Mouse (Mus musculus) urinary bladder, postnatal 10 days (tissue): Measurements from ENCODE around the gene Apol9a.
"Not testable (repeated sequence)": the region's sequence is repeated elsewhere in the genome, so short reads cannot be mapped to it uniquely, and the experiment has no call there.

Source experiments
- DNase-seq: peaks from one replicate; pipeline ENCODE4 v3.0.0; 2022; ENCODE audit warnings: low spot score

The Apol9a gene

DNA sequence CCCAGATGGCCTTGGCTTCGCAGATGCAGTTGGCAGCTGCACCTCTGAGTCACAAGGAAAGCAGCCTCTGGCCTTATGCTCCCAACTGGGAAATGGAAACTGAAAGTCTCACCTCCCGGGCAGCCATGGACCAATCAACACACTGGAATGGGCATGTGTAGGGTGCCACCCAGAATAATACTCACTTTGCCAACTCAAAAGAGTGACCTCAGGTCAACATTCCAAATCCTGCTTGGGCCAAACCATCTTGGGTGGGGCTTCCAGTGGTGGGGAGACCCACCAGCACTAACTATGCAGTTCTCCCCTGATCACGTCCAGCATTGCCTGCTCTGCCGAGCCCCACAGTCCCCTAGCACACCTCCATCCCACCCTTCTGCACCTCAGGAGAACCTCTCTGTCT lies at the start of gene Apol9a:
Apol9a (minus strand) TSS at position 101 of the 400 bp plus-strand sequence.
- DNase-seq: not testable (repeated sequence)

- DNase-seq: not testable (repeated sequence)
These were observed 39.0 kb upstream of the Apol9a start for GRCm38 (mm10) chr15:77449927-77450326.

- not testable (repeated sequence) for DNase-seq
These were observed 36.5 kb upstream of the Apol9a start, which contains the start of gene Apol7b for GRCm38 (mm10) chr15:77447392-77447791. TSS of gene Apol7b (minus strand) at chr15:77447492.

DNA sequence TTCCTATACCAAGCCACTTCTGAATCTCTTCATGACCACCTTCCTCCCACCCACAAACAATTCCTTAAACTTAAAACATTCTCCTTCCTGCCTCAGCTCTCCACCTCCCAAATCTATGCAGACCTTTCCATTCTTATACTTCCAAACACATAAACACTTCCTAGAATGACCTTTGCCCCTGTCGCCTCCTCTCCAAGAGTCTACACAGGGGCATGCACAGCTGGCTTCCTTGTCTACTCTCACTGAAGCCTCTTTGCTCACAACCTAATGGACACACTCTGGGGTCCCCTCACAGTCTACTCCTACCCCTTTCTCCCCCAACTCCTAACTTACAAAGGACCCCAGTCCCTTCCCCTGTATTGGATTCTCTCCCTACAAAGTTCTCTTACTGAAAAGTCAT lies 34.7 kb upstream of the Apol9a start:
- DNase-seq: not testable (repeated sequence)

GRCm38 (mm10) chr15:77444746-77445145 lies 33.8 kb upstream of the Apol9a start:
- DNase-seq: not testable (repeated sequence)

GRCm38 (mm10) chr15:77428690-77429448 lies 17.9 kb upstream of the Apol9a start:
- not testable (repeated sequence) for DNase-seq

GRCm38 (mm10) chr15:77422925-77423324 lies 12.0 kb upstream of the Apol9a start:
- DNase-seq: not testable (repeated sequence)

- DNase-seq: not testable (repeated sequence)
These were observed 8.7 kb upstream of the Apol9a start for GRCm38 (mm10) chr15:77419657-77420056.

- not testable (repeated sequence) for DNase-seq
These were observed 5.9 kb upstream of the Apol9a start for GRCm38 (mm10) chr15:77416655-77417333.

- DNase-seq: not testable (repeated sequence)
These were observed 4.7 kb upstream of the Apol9a start for GRCm38 (mm10) chr15:77415653-77416052.

GRCm38 (mm10) chr15:77412695-77413094 lies 1.8 kb upstream of the Apol9a start:
- not testable (repeated sequence) for DNase-seq

- DNase-seq: not testable (repeated sequence)
These were observed 4.6 kb downstream of the Apol9a start for GRCm38 (mm10) chr15:77406370-77406769.

GRCm38 (mm10) chr15:77399027-77399426 lies 11.9 kb downstream of the Apol9a start, which contains the start of gene Apol7a:
TSS of gene Apol7a (minus strand) at chr15:77399110.
- not testable (repeated sequence) for DNase-seq

- DNase-seq: not testable (repeated sequence)
These were observed 13.3 kb downstream of the Apol9a start for GRCm38 (mm10) chr15:77397450-77398132.

- DNase-seq: not testable (repeated sequence)
These were observed 17.1 kb downstream of the Apol9a start for GRCm38 (mm10) chr15:77393832-77394231.

DNA sequence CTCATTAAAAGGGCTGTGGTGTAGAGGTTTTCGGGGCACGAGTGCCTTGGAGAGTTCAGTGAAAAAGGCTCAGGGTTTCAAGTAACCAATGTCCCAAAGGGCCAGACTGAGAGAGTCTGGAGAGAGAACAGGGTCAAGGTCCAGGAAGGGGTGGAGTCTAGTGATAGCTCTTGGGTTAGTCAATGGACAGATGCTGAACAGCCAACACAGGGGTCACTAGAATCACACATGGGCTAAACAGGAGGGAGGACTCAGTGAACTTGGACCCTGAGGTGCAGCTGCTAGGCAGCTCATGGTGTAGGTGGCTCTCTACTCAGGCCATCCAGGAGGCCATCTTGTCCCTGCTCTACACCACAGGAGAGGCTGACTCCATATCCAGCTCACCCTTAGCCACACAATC lies 23.5 kb downstream of the Apol9a start:
- DNase-seq: no peak

DNA sequence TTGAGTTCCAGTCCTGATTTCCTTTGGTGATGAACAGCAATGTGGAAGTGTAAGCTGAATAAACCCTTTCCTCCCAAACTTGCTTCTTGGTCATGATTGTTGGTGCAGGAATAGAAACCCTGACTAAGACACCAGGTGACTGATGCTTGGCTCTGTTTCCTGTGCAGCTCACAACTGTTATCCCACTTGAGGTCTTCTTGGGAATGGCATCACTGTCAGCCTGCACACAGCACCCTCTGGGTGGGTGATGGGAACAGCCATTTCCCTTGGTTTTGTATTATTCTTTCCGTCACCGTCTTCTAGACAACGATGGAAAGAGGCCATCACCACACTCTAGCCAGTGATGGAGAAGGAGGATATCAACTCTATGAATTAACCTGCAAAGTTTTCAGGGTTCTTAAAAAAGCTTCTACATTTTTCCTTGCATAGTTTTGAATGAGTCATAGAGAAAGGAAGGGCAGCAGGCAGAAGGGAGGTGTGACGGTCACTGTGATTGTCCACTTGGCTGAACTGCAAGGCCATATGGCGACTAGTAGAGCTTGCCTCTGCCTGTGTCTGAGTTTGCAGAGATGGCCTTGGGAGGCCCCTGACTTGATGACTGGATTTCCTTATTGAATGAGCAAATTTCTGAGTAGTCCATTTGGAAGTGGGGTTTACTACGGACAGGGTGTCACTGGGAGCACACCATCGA lies 26.4 kb downstream of the Apol9a start:
- DNase-seq: no peak

DNA sequence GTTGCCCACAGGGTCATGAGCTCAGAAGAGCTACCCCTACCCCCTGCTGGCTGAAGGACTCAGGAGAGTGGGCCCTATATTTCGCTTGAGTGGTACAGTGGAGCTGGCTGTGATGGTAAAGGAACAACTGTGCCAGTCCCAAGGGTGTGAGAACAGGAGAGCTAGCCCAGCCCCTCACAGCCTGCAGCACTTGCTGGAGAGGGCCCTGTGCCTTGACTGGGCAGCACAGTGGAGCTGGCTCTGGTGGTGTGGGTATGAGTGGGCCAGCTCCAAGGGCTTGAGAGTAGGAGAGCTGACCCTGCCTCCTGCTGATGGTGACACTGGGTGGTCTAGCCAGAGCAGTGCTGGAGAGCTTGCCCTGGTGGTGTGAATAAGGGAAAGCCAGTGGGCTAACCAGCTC lies 28.1 kb downstream of the Apol9a start:
- no peak for DNase-seq

DNA sequence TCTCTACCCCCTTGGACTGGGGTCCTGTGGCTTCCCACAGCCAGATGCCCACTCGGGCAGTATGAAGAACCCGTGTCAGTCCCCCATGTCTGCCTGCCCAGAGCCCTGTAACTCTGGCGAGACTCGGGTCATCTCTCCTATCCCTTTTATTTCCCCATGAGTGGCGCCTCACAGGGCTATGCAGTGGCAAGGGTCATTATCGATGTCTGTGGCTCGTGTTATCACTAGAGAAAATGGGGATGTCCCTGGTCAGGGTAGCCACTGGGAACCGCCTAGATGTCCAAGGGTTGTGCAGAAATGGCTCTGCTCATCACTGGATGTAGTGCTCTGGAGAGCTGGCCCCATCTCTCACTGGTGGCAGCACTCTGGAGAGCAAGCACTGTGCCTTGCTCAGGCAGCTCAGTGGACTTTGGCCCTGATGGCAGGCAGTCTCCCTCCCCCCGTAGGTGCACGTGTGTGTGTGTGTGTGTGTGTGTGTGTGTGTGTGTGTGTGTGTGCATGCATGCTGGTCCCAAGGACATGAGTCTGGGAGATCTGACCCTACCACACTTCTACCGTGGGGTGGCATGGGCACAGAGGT lies 28.6 kb downstream of the Apol9a start:
- DNase-seq: no peak

DNA sequence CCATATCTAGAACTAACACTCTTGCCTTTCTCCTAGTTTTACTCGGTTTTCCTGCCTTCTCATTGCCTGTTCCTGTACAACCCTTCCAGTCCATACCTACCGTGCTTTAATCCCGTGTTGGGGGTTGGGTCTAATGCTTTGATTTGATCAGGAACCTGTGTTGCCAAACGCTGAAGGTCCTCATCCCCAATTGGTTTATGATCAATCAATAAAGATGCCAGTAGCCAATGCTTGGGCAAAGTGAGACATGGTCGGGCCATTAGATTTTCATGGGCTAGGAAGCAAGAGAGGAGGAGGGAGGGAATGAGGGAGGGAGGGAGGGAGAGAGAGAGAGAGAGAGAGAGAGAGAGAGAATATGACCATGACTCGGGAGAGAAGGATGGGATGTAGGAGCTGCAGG lies 29.5 kb downstream of the Apol9a start:
- DNase-seq: no peak

DNA sequence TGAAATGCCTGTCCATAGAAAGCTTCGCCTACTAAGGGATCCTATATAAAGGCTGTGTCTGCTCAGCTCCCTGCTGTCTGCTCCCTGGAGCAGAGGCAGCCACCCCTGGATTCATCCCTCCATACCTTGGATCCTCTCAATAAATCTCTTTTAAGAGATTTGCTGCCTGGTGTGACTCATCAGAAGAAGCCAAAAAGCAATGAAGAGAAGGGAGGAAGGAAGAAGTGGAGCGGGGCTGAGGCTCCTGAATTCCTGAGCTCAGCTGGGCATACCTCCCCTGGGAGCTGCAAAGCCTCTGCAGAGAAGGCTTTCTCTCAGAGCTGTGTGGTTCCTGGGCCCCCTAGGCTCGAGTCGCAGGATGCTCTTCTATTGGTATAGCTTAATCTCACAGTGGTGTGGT lies 31.0 kb downstream of the Apol9a start:
- no peak for DNase-seq
